Mouse (Mus musculus): ENCODE measurements around the gene Ube2q2. TPM values are rescaled to one million over a fixed set of nuclear protein-coding genes. Genes with fewer than 3 reads are reported as not detected.

Ube2q2 gene
- polyA plus RNA-seq, 1 experiment from 2014 or later: 30.2 TPM

- H3K9me3 ChIP-seq (replicated peaks): no peaks in the 10 kb centered on the region
- no peak overlapping the region for H3K4me2 ChIP-seq
- no peaks in the 10 kb centered on the region for H3K4me1 ChIP-seq
- no peak overlapping the region for H3K4me3 ChIP-seq (replicated peaks)
- H3K27ac ChIP-seq: no peak overlapping the region
- no peaks in the 10 kb centered on the region for H3K27me3 ChIP-seq
- H3K36me3 ChIP-seq: no peaks in the 10 kb centered on the region
- H3K9ac ChIP-seq: no peak overlapping the region
- no peak for ATAC-seq (replicated peaks; ENCODE audit: low FRiP score)
Observed at GRCm38 (mm10) chr9:55131851-55132250, 16.8 kb upstream of the Ube2q2 start.

GRCm38 (mm10) chr9:55136576-55136975 is 12.1 kb upstream of the Ube2q2 start:
- no peak overlapping the region for H3K4me2 ChIP-seq

GRCm38 (mm10) chr9:55137112-55137511 is 11.5 kb upstream of the Ube2q2 start:
- Histone ChIP-seq H3K4me2 (no peak overlapping the region), H3K9ac (no peak overlapping the region), H3K9me3 (replicated peaks) (no peaks in the 10 kb centered on the region), H3K4me3 (replicated peaks) (no peak overlapping the region), H3K27ac (no peak overlapping the region), H3K36me3 (no peaks in the 10 kb centered on the region), H3K4me1 (no peaks in the 10 kb centered on the region), H3K27me3 (no peaks in the 10 kb centered on the region)
- no peak for ATAC-seq (replicated peaks; ENCODE audit: low FRiP score)
- WGBS: 59% methylated on average over 4 of the region's 4 CpGs

More at GRCm38 (mm10) chr9:55136576-55136975, 12.1 kb upstream of the Ube2q2 start:
- no peaks in the 10 kb centered on the region for H3K27me3 ChIP-seq
- no peak for ATAC-seq (replicated peaks; ENCODE audit: low FRiP score)
- no peak overlapping the region for H3K27ac ChIP-seq
- H3K36me3 ChIP-seq: no peaks in the 10 kb centered on the region
- no peak overlapping the region for H3K9ac ChIP-seq
- no peak overlapping the region for H3K4me3 ChIP-seq (replicated peaks)
- WGBS: 34% methylated on average over 5 of the region's 5 CpGs
- no peaks in the 10 kb centered on the region for H3K4me1 ChIP-seq
- H3K9me3 ChIP-seq (replicated peaks): no peaks in the 10 kb centered on the region

- Histone ChIP-seq H3K4me2 (no peak overlapping the region), H3K4me1 (no peaks in the 10 kb centered on the region), H3K36me3 (no peaks in the 10 kb centered on the region), H3K4me3 (replicated peaks) (no peak overlapping the region), H3K27me3 (no peaks in the 10 kb centered on the region), H3K9me3 (replicated peaks) (no peaks in the 10 kb centered on the region), H3K9ac (no peak overlapping the region), H3K27ac (no peak overlapping the region)
- no peak for ATAC-seq (replicated peaks; ENCODE audit: low FRiP score)
- WGBS: 77% methylated on average over 5 of the region's 5 CpGs
Observed at GRCm38 (mm10) chr9:55139958-55140357, 8.7 kb upstream of the Ube2q2 start.

- WGBS: under 1% methylated on average over 93 of the region's 93 CpGs
- peak; percentile 79 for ATAC-seq (replicated peaks; ENCODE audit: low FRiP score)
- H3K4me2 ChIP-seq: peak overlapping the region; percentile 81
- no peaks in the 10 kb centered on the region for H3K9me3 ChIP-seq (replicated peaks)
- H3K27me3 ChIP-seq: peaks cover 4% of the 10 kb centered on the region; the same call in 1 of the 2 replicates
- H3K36me3 ChIP-seq: no peaks in the 10 kb centered on the region
- peak overlapping the region; percentile 93 for H3K4me3 ChIP-seq (replicated peaks)
- H3K4me1 ChIP-seq: peaks cover 26% of the 10 kb centered on the region
- peak overlapping the region; percentile 85 for H3K27ac ChIP-seq
- peak overlapping the region; percentile 75 for H3K9ac ChIP-seq
Observed at GRCm38 (mm10) chr9:55149499-55150278, 1.0 kb downstream of the Ube2q2 start.

- no peak for ATAC-seq (replicated peaks; ENCODE audit: low FRiP score)
- H3K4me2 ChIP-seq: peak overlapping the region; percentile 81
- 3% methylated on average over 13 of the region's 13 CpGs for WGBS
Observed at GRCm38 (mm10) chr9:55150279-55150726, 1.6 kb downstream of the Ube2q2 start.

GRCm38 (mm10) chr9:55151096-55151495 is 2.4 kb downstream of the Ube2q2 start:
- no peak for ATAC-seq (replicated peaks; ENCODE audit: low FRiP score)
- peak overlapping the region; percentile 93 for H3K4me3 ChIP-seq (replicated peaks)
- no peak overlapping the region for H3K27ac ChIP-seq

More at GRCm38 (mm10) chr9:55150279-55150726, 1.6 kb downstream of the Ube2q2 start:
- H3K36me3 ChIP-seq: no peaks in the 10 kb centered on the region
- H3K9me3 ChIP-seq (replicated peaks): no peaks in the 10 kb centered on the region
- peak overlapping the region; percentile 93 for H3K4me3 ChIP-seq (replicated peaks)
- peaks cover 4% of the 10 kb centered on the region; the same call in 1 of the 2 replicates for H3K27me3 ChIP-seq
- H3K9ac ChIP-seq: peak overlapping the region; percentile 75
- H3K4me1 ChIP-seq: peaks cover 26% of the 10 kb centered on the region
- peak overlapping the region; percentile 85 for H3K27ac ChIP-seq

GRCm38 (mm10) chr9:55152935-55153334 is 4.3 kb downstream of the Ube2q2 start:
- no peaks in the 10 kb centered on the region for H3K9me3 ChIP-seq (replicated peaks)
- H3K27me3 ChIP-seq: peaks cover 3% of the 10 kb centered on the region; the same call in 1 of the 2 replicates
- ATAC-seq (replicated peaks; ENCODE audit: low FRiP score): no peak
- no peak overlapping the region for H3K27ac ChIP-seq
- WGBS: 53% methylated on average over 5 of the region's 5 CpGs
- no peak overlapping the region for H3K9ac ChIP-seq
- H3K4me3 ChIP-seq (replicated peaks): no peak overlapping the region
- no peak overlapping the region for H3K4me2 ChIP-seq
- no peaks in the 10 kb centered on the region for H3K36me3 ChIP-seq
- peaks cover 26% of the 10 kb centered on the region for H3K4me1 ChIP-seq

More at GRCm38 (mm10) chr9:55151096-55151495, 2.4 kb downstream of the Ube2q2 start:
- Histone ChIP-seq H3K4me2 (peak overlapping the region; percentile 81), H3K27me3 (peaks cover 4% of the 10 kb centered on the region; the same call in 1 of the 2 replicates), H3K9me3 (replicated peaks) (no peaks in the 10 kb centered on the region), H3K4me1 (peaks cover 26% of the 10 kb centered on the region), H3K36me3 (no peaks in the 10 kb centered on the region), H3K9ac (no peak overlapping the region)

GRCm38 (mm10) chr9:55170655-55171412 is 22.2 kb downstream of the Ube2q2 start:
- WGBS: 77% methylated on average over 7 of the region's 7 CpGs
- no peak overlapping the region for H3K27ac ChIP-seq

GRCm38 (mm10) chr9:55172195-55172685 is 23.6 kb downstream of the Ube2q2 start:
- Histone ChIP-seq H3K4me3 (replicated peaks) (no peak overlapping the region), H3K9ac (no peak overlapping the region), H3K36me3 (peaks cover 16% of the 10 kb centered on the region; the same call in 1 of the 2 replicates), H3K27me3 (no peaks in the 10 kb centered on the region), H3K4me1 (no peaks in the 10 kb centered on the region), H3K4me2 (no peak overlapping the region), H3K9me3 (replicated peaks) (no peaks in the 10 kb centered on the region), H3K27ac (no peak overlapping the region)
- ATAC-seq (replicated peaks; ENCODE audit: low FRiP score): no peak
- 100% methylated on average over 1 of the region's 1 CpGs for WGBS

More at GRCm38 (mm10) chr9:55170655-55171412, 22.2 kb downstream of the Ube2q2 start:
- Histone ChIP-seq H3K36me3 (peaks cover 20% of the 10 kb centered on the region; the same call in 1 of the 2 replicates), H3K4me1 (no peaks in the 10 kb centered on the region), H3K27me3 (no peaks in the 10 kb centered on the region), H3K4me3 (replicated peaks) (no peak overlapping the region), H3K4me2 (no peak overlapping the region), H3K9me3 (replicated peaks) (no peaks in the 10 kb centered on the region), H3K9ac (no peak overlapping the region)
- ATAC-seq (replicated peaks; ENCODE audit: low FRiP score): no peak

- 83% methylated on average over 2 of the region's 2 CpGs for WGBS
- Histone ChIP-seq H3K27me3 (no peaks in the 10 kb centered on the region), H3K36me3 (peaks cover 14% of the 10 kb centered on the region; the same call in 1 of the 2 replicates), H3K27ac (no peak overlapping the region), H3K4me1 (no peaks in the 10 kb centered on the region), H3K4me2 (no peak overlapping the region), H3K9me3 (replicated peaks) (no peaks in the 10 kb centered on the region), H3K9ac (no peak overlapping the region), H3K4me3 (replicated peaks) (no peak overlapping the region)
- ATAC-seq (replicated peaks; ENCODE audit: low FRiP score): no peak
Observed at GRCm38 (mm10) chr9:55174235-55174634, 25.6 kb downstream of the Ube2q2 start.

GRCm38 (mm10) chr9:55195876-55196275 is 47.2 kb downstream of the Ube2q2 start:
- no peak overlapping the region for H3K4me3 ChIP-seq (replicated peaks)
- peaks cover 37% of the 10 kb centered on the region for H3K36me3 ChIP-seq
- H3K27me3 ChIP-seq: no peaks in the 10 kb centered on the region
- no peaks in the 10 kb centered on the region for H3K4me1 ChIP-seq
- H3K9ac ChIP-seq: no peak overlapping the region
- no peak for ATAC-seq (replicated peaks; ENCODE audit: low FRiP score)
- no peak overlapping the region for H3K27ac ChIP-seq
- WGBS: 90% methylated on average over 3 of the region's 3 CpGs
- H3K4me2 ChIP-seq: no peak overlapping the region
- no peaks in the 10 kb centered on the region for H3K9me3 ChIP-seq (replicated peaks)
